Mouse (Mus musculus) embryo, embryonic 10.5 days (tissue): Measurements from ENCODE around the gene Arhgap32.
"Not testable (repeated sequence)": the region's sequence is repeated elsewhere in the genome, so short reads cannot be mapped to it uniquely, and the experiment has no call there.

Experiments used
- DNase-seq: peaks from one replicate; pipeline ENCODE4 v3.0.0-alpha.2; 2015; ENCODE audit warnings: low spot score

The Arhgap32 gene

GRCm38 (mm10) chr9:32115786-32116185, at the start of gene Arhgap32:
Gene Arhgap32 (plus strand): TSS chr9:32116136.
- no peak for DNase-seq

- DNase-seq: no peak
Observed at GRCm38 (mm10) chr9:32072778-32073177, 43.2 kb upstream of the Arhgap32 start.

- no peak for DNase-seq
Observed at GRCm38 (mm10) chr9:32088106-32088776, 27.7 kb upstream of the Arhgap32 start.

DNA sequence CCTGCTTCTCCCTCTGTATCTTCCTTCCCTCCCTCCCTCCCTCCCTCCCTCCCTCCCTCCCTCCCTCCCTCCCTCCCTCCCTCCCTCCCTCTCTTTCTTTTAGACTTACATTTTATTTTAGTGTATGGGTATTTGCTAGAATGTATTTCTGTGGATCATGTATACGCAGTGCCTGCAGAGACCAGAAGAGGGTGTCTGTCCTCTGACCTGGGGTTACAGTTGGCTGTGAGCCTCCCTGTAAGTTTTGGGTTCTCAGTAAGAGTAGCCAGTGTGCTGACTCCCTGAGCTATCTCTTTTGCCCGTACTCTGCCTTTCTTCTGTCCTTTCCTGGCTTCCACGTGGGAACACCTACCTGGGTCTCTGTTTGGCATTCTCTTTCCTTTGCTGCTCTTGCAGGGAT, 27.1 kb upstream of the Arhgap32 start:
- DNase-seq: no peak

DNA sequence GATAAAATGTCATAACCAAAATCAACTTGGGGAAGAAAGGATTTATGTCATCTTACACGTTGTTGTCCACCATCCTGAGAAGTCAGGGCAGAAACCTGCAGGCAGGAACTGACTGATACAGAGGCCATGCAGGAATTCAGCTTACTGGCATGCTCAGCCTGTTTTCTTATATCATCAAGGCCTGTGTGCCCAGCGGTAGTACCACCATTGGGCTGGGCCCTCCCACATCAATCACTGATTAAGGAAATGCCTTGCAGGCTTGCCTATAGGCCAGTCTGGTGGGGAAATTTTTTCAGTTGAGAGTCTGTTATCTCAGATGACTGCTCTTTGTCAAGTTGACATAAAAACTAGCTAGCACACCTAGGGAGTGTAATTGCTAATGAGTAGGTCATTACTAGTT, 22.5 kb upstream of the Arhgap32 start:
- peak; percentile 14 for DNase-seq

DNA sequence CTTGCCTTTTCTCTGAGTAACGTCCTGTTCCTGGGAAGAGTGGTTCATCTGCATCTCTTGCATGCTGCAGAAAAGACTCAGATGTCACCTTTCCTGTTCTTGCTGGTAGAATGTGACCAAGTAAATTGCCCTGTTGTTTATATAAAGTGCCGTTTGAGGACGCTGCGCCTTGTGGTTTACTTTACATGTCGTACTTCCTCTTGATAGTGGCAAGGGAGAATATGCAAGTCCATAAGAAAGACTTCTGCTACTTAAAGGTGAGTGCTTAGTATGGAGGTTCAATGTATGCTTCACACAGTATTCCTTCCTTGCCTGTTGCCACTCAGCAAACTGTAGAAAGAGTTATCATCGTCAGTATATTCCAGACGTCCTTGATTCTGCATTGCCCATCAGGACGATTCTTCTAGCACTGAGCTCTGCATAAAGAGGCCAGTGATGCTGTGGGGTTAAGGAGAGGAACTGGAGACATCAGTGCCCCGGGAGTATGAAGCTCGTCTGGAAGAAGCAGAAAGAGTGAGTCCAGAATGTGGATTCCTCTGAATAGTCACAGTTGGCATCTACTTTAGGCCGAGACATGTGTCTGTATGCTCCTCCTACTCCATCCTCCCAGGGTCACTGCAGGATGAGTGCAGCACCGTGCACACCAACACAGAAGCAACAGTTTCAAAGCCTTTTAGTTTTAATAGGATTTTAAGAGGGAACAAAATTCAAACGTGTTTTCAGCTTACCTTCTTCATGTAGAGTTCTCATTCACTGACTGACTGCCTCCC, 21.4 kb upstream of the Arhgap32 start:
- DNase-seq: no peak

DNA sequence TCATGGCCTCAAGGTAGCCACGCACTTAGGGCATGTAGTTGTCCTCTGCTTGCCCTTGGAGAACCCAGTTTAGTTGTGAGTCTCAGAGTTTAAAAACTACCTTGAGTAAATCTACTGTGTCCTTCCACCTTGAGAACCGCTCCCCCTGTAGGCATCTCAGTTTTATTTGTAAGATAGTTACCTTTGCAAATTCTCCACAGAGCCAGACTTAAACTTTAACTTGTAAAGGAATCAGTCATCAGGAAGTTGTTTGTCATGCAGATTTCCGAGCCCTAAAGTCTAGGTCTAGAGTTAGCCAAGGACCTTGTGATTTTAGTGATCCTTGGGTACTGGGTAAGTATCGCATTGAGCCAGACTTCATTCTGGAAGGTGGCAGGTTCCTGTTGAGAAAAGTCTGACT, 20.4 kb upstream of the Arhgap32 start:
- no peak for DNase-seq

DNA sequence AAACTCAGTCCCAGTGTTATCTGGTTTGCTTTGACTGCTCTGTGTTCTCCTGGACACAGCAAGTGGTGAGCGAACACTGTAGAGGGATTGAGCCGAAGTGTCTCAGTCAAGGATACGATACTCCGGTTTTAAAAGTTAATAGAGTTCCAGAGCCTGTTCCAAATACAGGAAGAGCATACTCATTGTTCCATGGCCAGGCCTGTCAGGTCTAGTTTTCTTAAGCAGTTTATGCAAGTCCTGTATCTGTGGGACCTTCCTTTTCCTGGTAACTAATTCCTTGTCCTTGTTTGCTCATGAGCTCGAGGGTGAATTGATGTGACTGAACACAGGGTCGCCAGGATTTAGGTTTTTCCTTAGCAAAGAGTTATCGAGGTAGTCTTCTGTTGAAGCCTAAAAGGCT, 19.4 kb upstream of the Arhgap32 start:
- no peak for DNase-seq

GRCm38 (mm10) chr9:32097123-32097522, 18.8 kb upstream of the Arhgap32 start:
- DNase-seq: no peak

DNA sequence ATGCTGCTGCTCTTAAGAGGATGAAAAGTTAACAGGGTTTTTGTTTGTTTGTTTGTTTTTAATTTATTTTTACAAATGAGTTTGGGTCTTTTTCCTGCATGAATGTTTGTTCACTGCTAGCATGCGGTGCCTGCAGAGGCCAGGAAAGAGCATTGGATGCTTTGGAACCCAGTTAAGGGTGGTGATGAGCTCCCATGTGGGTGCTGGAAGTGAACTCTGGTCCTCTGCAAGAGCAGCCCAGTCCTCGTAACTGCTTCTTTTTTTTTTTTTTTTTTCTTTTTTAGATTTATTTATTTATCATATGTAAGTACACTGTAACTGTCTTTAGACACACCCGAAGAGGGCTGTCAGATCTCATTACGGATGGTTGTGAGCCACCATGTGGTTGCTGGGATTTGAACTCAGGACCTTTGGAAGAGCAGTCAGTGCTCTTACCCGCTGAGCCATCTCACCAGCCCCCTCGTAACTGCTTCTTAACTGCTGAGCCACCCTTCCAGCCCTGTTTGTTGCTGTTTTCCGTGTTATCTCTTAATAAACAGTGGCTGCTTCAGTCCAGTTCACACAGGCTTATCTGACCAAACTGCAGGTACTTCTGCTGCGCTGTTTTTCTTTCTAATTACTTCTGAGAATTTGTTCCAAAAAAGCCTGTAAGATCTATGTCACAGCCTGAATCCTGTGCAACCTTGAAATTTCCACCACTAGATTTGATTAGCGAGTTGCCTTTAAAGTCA, 17.3 kb upstream of the Arhgap32 start:
- no peak for DNase-seq

- DNase-seq: no peak
Observed at GRCm38 (mm10) chr9:32100561-32100960, 15.4 kb upstream of the Arhgap32 start.

DNA sequence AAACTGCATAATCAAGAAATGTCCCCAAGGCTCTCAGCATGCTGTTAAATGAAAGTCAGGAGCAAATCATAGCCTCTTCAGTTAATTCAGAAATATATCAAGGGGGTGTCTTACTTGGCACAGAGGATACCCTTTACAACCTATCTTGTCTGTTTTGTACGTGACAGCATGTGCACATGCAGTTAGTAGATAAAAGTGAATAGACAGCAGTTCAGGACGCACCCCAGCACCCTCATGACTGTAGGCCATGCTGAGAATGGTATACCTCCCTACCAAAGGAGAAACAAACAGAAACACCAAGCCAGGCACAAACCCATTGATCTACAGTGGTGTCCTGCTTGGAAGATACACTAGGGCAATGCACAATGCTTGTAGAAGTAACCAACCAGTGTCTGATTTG, 14.4 kb upstream of the Arhgap32 start:
- no peak for DNase-seq

GRCm38 (mm10) chr9:32104670-32105069, 11.3 kb upstream of the Arhgap32 start:
- no peak for DNase-seq

- no peak for DNase-seq
Observed at GRCm38 (mm10) chr9:32110376-32110775, 5.6 kb upstream of the Arhgap32 start.

- no peak for DNase-seq
Observed at GRCm38 (mm10) chr9:32116272-32116671, 336 bp downstream of the Arhgap32 start.

- DNase-seq: no peak
Observed at GRCm38 (mm10) chr9:32117876-32118275, 1.9 kb downstream of the Arhgap32 start.

GRCm38 (mm10) chr9:32118433-32118832, 2.5 kb downstream of the Arhgap32 start:
- no peak for DNase-seq

DNA sequence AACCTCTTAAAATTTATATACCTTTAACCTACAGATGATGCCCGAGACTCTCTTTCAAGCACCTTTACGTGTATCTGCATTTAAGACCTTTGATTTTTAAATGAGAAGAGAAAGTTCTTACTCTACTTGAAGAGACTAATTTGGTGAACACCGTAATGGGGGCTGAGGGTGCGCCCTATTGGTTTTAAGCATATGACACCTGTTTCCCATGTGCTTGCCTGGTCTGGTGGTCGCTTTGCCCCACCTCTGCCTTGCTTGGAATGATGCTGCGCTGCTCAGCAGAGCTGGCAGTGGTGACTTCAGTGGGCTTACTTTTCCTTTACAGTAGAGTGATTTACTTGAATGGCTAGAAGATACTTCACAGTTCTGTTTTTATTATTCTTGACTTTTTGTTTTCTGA, 3.6 kb downstream of the Arhgap32 start:
- DNase-seq: no peak

DNA sequence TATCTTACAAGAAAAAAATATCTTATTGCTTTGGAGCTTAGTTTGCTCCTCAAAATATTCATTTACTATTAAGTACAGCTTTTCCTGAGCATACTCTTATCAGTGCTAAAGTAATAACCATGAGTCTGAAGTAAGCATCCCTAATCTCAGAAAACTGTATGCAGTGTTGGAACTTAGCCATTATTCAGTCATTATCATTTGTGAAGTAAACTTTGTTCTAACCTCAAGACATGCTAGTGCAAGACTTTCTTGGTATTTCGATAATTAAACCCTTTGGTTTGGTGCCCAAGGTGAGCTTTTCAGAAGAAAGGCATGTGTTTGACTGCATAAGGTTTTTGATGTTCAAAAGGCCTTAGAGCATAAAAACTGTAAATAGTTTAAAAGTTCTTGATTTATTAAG, 4.2 kb downstream of the Arhgap32 start:
- no peak for DNase-seq

DNA sequence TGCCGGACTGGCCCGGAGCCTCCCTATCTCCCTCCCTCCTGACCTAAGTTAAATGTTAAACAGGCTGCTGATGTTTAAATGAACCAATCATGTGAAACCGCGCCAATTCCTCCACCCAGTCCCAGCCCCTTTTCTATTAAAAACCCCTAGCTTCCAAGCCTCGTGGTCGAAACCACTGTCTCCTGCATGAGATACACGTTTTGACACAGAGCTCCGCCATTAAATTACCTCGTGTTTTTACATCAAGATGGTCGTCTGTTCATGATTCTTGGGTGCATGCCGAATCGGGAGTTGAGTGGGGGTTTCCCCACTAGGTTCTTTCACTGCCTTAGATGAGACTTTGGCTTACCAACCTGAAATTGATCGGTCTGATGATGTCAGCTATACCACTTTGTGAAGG, 5.3 kb downstream of the Arhgap32 start:
- not testable (repeated sequence) for DNase-seq

DNA sequence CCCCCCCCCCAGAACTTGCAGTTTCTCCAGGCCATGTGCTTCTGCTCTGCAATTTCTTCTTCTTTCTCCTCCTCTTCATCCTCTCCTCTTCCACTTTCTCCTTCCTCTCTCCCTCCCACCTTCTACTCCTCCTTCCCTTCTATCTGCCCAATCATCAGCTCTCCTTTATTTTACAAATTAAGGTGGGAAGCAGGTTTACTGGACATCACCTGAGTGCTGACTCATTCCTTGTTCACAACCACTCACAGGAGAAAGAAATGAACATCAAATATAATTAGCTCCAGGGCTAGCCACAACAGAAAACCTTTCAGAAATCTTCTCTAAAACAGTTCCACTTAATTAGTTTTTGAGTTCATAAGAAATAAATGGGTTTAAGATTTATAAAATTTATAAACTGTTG, 20.3 kb downstream of the Arhgap32 start:
- no peak for DNase-seq

DNA sequence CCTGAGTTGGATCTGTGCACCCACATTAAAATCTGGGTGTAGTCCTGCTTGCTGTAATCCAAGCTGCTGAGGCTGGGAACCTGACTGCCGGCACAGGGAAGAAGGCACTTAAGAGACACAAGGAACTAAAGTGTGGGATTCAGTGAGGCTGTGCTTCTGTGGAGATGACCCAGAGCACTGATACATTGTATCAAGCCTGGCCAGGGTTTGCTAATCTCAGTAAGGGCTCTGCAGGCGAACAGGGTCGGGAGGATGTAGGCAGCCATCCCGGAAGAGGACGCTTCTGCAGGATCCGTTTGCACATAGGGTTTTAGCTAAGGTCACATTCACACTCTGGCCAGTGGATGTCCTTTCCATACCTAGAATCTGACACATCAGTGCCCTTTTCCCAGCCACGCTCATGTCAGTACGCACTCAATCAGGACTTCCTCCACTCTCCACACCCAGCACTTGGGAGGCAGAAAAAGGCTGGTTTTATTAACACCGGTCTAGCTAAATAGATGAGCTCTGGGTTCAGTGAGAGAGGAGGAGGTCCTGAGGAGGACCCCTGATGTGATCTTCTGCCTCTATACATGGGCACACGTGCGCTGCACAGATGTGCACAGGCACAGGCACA, 20.9 kb downstream of the Arhgap32 start:
- no peak for DNase-seq
